Mouse (Mus musculus): ENCODE results near the gene Orm3. TPM values are rescaled to one million over a fixed set of nuclear protein-coding genes. Genes with fewer than 3 reads are reported as not detected.

Orm3 gene
- polyA plus RNA-seq, 1 experiment from 2014 or later, result not detected

DNA sequence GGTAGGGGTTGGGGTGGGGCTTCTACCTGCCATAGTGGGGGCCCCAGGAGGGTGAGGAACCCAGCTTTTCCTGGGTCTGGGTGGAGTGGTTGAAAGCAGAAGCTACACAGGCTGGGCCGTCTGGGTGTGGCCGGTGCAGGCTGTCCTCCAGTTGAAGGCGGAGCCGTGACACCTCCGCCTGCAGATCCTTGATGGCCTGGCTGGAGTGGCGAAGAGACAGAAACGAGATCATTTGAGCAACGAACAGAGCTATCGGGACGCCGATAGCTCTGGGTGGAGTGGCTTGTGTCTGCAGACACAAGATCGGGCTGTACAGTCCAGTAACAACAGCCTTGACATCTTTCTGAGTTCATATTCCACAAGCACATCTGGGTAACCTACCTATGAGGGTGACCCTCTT is 18.4 kb downstream of the Orm3 start:
- Histone ChIP-seq H3K9me3 (no peaks in the 10 kb centered on the region), H3K4me2 (no peak overlapping the region), H3K27ac (no peak overlapping the region), H3K27me3 (replicated peaks) (no peaks in the 10 kb centered on the region), H3K4me3 (replicated peaks) (no peak overlapping the region), H3K9ac (no peak overlapping the region), H3K36me3 (peaks cover 21% of the 10 kb centered on the region; the same call in 1 of the 2 replicates), H3K4me1 (no peaks in the 10 kb centered on the region)
- 74% methylated on average over 12 of the region's 12 CpGs for WGBS
- ATAC-seq (ENCODE audit: insufficient read depth, low FRiP score, low read depth), result peak; percentile 82; the same call in 1 of the 2 replicates

DNA sequence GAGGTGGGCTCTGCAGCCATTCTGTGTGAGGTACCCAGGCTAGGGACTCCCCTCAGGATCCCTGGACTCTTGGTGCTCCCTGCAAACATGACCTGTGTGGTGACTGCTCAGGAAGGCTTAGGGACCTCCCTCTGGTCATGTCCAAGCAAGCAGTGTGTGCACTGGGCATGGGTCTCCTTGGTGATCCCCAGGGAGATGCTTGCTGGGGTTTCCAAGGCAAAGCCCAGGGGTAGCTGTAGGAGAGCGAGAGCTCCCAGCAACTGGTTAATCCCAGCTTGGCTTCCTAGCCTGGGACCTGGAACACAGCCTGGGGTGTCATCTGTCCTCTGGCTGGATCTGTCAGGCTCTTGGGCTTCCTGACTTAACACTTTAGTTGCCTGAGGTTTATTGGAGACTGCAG is 19.4 kb downstream of the Orm3 start:
- H3K4me2 ChIP-seq, result no peak overlapping the region
- H3K9ac ChIP-seq, result no peak overlapping the region
- 58% methylated on average over 1 of the region's 1 CpGs for WGBS
- peaks cover 21% of the 10 kb centered on the region; the same call in 1 of the 2 replicates for H3K36me3 ChIP-seq
- no peak overlapping the region for H3K27ac ChIP-seq
- H3K4me1 ChIP-seq, result no peaks in the 10 kb centered on the region
- no peaks in the 10 kb centered on the region for H3K9me3 ChIP-seq
- ATAC-seq (ENCODE audit: insufficient read depth, low FRiP score, low read depth), result no peak
- H3K27me3 ChIP-seq (replicated peaks), result no peaks in the 10 kb centered on the region
- H3K4me3 ChIP-seq (replicated peaks), result no peak overlapping the region

DNA sequence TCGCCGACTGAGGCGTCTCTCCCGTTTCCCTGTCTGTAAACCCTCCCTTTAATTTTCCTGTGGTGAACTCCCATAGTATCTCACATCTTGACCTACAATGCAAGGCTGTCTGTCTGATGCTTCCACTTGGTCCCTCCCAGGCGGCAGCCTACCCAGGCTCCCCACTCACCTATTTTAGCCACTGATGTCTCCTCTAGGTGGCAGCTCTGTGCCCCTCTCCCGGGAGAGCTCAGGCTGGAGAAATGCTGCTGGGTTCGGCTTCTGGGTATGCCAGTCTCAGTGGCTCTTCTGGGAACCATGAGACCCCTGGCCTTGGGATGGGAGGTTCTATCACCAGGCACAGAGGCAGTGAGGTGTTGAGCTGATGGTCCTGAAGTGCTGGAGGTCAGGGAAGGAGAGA is 21.5 kb downstream of the Orm3 start:
- H3K9me3 ChIP-seq, result no peaks in the 10 kb centered on the region
- H3K9ac ChIP-seq, result no peak overlapping the region
- no peak overlapping the region for H3K4me2 ChIP-seq
- no peaks in the 10 kb centered on the region for H3K4me1 ChIP-seq
- H3K27me3 ChIP-seq (replicated peaks), result no peaks in the 10 kb centered on the region
- no peak for ATAC-seq (ENCODE audit: insufficient read depth, low FRiP score, low read depth)
- H3K27ac ChIP-seq, result no peak overlapping the region
- WGBS, result 67% methylated on average over 7 of the region's 7 CpGs
- peaks cover 22% of the 10 kb centered on the region; the same call in 1 of the 2 replicates for H3K36me3 ChIP-seq
- H3K4me3 ChIP-seq (replicated peaks), result no peak overlapping the region

DNA sequence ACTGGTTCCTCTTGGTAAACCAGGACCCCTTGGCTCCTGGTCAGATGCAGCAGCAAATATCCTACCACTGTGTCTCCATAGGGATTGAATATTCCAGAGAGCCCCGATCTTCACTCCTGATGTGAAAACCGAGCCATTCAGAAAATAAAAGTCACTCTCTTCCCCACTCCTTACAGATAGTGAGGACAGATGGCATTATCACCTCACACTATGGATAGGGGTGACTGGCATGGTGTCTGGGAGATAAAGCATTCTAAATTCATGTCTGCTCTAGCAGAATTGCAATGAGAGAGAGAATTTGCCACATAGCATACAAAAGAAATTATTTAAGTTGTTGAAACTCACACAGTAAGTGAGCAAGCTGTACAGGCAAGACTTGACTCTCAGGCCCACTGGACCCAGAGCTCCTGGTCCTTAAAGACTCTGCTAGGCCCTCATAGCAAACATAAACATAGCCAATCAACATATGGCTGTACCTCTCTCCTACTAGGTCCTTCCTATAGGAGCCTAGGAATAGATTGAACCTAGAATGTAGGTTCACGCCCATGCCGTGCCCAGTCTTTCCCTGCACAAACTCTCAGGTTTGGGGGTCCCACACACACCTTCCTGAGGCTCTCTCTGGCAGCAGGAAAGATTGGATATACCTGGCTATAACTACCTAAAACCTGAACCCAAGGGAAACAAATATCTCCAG is 26.9 kb downstream of the Orm3 start:
- H3K27ac ChIP-seq, result no peak overlapping the region
- H3K27me3 ChIP-seq (replicated peaks), result no peaks in the 10 kb centered on the region
- H3K36me3 ChIP-seq, result peaks cover 14% of the 10 kb centered on the region; the same call in 1 of the 2 replicates
- 89% methylated on average over 4 of the region's 4 CpGs for WGBS
- no peak overlapping the region for H3K9ac ChIP-seq
- H3K4me1 ChIP-seq, result no peaks in the 10 kb centered on the region
- no peak overlapping the region for H3K4me3 ChIP-seq (replicated peaks)
- H3K4me2 ChIP-seq, result no peak overlapping the region
- no peaks in the 10 kb centered on the region for H3K9me3 ChIP-seq
- ATAC-seq (ENCODE audit: insufficient read depth, low FRiP score, low read depth), result no peak

DNA sequence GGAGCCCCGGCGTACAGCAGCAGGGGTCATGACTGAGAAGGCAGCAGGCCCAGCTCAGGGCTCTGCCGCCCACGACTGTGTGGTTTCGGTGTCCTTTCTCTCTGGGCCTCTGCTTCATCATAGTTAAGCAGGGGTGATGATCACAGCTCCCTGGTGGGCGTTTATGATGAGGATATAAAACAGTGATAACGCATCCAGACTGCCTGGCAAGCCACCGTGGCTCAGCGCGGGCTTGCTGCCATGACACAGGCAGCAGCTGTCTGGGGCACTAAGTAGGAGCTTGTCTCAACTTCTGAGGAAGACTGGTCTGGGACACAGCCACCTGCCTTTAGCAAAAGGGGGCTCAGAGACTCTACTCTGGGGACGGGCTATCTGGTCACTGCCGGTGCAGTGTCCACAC is 27.5 kb downstream of the Orm3 start:
- H3K27me3 ChIP-seq (replicated peaks), result no peaks in the 10 kb centered on the region
- H3K9ac ChIP-seq, result no peak overlapping the region
- H3K36me3 ChIP-seq, result 0 out of 2 replicates have a peak, but pooled peaks cover 12% of the 10 kb centered on the region
- H3K27ac ChIP-seq, result no peak overlapping the region
- H3K4me3 ChIP-seq (replicated peaks), result no peak overlapping the region
- no peaks in the 10 kb centered on the region for H3K9me3 ChIP-seq
- 93% methylated on average over 12 of the region's 12 CpGs for WGBS
- ATAC-seq (ENCODE audit: insufficient read depth, low FRiP score, low read depth), result no peak
- H3K4me2 ChIP-seq, result no peak overlapping the region
- no peaks in the 10 kb centered on the region for H3K4me1 ChIP-seq

DNA sequence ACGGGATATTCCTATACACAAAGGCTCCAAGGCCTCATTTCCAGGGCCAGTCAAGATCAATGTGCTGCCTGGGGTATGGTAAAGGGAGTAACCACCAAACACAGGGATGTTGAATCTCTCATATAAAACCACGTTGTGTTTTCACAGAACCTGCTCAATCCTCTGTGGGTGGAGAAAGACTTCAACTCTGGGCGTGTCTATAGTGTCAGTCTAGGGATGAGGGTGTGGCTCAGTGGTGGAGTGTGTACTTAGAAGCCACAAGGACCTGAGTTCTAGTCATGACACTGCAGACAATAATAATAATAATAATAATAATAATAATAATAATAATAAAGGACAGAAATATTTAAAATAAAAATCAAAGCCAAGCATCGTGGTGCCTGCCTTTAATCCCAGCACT is 28.3 kb downstream of the Orm3 start:
- Histone ChIP-seq H3K4me3 (replicated peaks) (no peak overlapping the region), H3K4me2 (no peak overlapping the region), H3K9me3 (no peaks in the 10 kb centered on the region), H3K9ac (no peak overlapping the region), H3K36me3 (0 out of 2 replicates have a peak, but pooled peaks cover 12% of the 10 kb centered on the region), H3K4me1 (peaks cover 2% of the 10 kb centered on the region; the same call in 1 of the 2 replicates), H3K27ac (no peak overlapping the region), H3K27me3 (replicated peaks) (no peaks in the 10 kb centered on the region)
- no peak for ATAC-seq (ENCODE audit: insufficient read depth, low FRiP score, low read depth)
- WGBS, result 87% methylated on average over 4 of the region's 4 CpGs

DNA sequence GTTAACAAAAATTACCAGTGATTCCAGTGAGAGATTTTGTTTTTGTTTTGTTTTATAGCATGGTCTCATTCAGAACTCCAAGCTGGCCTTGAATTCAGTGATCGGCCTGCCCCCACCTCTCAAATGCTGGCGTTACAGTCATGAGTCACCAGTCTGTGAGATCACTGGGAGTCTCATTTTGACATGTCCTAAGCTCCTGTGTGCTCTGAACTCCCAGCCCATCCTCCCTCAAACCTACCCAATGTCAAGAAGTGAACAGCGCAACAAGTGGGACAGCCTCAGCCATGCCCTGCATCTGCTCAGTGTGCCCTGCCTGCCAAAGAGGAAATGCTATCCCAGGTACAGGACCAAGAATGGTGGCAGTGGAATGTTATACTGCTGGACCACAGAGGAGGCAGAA is 29.3 kb downstream of the Orm3 start:
- no peak for ATAC-seq (ENCODE audit: insufficient read depth, low FRiP score, low read depth)
- Histone ChIP-seq H3K36me3 (0 out of 2 replicates have a peak, but pooled peaks cover 12% of the 10 kb centered on the region), H3K4me3 (replicated peaks) (no peak overlapping the region), H3K9me3 (no peaks in the 10 kb centered on the region), H3K27ac (no peak overlapping the region), H3K4me2 (no peak overlapping the region), H3K4me1 (peaks cover 4% of the 10 kb centered on the region; the same call in 1 of the 2 replicates), H3K27me3 (replicated peaks) (no peaks in the 10 kb centered on the region), H3K9ac (no peak overlapping the region)
- WGBS, result 81% methylated on average over 3 of the region's 3 CpGs

DNA sequence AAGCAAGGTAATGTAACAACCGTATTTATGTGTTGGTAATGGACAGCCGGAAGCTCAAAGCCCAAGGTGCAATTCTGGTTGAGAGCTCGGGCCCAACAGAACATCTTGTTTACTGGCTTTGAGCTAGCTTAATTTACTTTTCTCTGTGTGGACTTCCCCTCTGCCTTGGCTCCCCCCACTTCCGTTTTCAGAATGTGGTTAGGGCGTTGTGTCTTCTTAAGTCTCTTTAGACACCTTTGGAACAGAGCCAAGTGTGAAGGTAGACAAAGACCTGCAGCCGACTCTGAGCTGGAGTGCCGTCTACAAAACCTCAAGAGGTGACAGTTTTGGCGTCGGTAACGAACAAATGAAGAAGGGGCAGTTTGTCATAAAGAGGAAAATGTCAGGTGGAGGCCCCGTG is 29.8 kb downstream of the Orm3 start:
- Histone ChIP-seq H3K4me1 (peaks cover 4% of the 10 kb centered on the region; the same call in 1 of the 2 replicates), H3K27ac (no peak overlapping the region), H3K9ac (no peak overlapping the region), H3K4me3 (replicated peaks) (no peak overlapping the region), H3K27me3 (replicated peaks) (no peaks in the 10 kb centered on the region), H3K9me3 (no peaks in the 10 kb centered on the region), H3K4me2 (no peak overlapping the region), H3K36me3 (peaks cover 10% of the 10 kb centered on the region; the same call in 1 of the 2 replicates)
- WGBS, result 60% methylated on average over 11 of the region's 11 CpGs
- ATAC-seq (ENCODE audit: insufficient read depth, low FRiP score, low read depth), result no peak

DNA sequence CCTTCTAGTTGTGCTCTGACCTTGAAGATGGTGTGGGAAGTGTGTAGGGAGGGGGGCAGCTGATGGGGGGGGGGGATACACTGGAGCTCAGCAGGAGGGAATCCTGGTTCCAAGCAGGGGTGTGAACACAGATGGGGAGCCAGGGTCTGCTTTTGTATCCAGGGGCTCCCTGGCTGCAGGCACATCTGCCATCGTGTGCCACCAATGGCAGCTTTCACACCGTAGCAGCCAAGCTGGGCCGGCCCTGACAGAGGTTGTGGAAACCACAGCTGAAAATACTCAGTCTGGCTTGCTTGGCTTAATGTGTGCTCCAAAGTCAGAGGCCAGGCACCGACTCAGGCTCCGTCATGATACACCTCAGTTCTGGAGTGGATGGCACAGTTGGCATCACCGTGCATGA is 32.1 kb downstream of the Orm3 start:
- H3K9me3 ChIP-seq, result no peaks in the 10 kb centered on the region
- peaks cover 4% of the 10 kb centered on the region; the same call in 1 of the 2 replicates for H3K4me1 ChIP-seq
- no peak for ATAC-seq (ENCODE audit: insufficient read depth, low FRiP score, low read depth)
- peaks cover 3% of the 10 kb centered on the region; the same call in 1 of the 2 replicates for H3K36me3 ChIP-seq
- 80% methylated on average over 6 of the region's 6 CpGs for WGBS
- no peak overlapping the region for H3K4me2 ChIP-seq
- H3K4me3 ChIP-seq (replicated peaks), result no peak overlapping the region
- H3K27me3 ChIP-seq (replicated peaks), result no peaks in the 10 kb centered on the region
- H3K9ac ChIP-seq, result no peak overlapping the region
- no peak overlapping the region for H3K27ac ChIP-seq

DNA sequence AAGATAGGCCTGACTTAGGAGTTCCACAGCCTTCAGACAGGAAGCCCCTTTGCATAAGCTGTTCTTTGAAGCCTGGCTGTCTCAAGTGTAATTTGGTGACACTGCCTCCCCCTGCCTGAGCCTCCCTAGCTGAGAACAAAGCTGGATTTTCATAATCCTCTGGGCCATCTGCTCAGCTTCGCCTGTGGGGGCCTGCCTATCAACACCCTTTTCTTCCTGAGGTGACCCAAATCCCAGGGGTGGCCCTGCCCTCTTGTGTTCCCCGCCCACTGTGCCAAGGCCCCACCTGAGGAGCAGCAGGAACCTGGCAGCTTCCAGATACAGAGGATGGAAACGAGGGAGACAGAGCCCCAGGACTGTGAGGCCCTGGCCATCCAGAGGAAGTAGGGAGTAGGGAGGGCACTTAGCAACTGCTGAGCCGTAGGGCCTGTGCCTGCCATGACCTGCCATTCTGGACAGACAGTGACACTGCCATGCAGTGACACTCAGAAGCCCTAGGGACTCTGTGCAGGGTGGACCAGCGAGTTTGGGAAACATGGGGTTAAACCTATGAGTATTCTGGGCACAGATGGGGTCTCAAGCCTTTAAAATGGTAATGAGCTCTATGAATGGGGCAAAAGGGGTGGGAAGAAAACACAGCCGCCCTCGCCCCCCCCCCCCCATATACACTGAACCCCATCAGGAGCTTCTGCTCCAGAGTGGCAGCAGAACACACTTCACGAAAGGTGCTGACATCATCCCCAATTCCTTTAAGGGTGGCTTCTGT is 33.3 kb downstream of the Orm3 start:
- Histone ChIP-seq H3K9me3 (no peaks in the 10 kb centered on the region), H3K36me3 (peaks cover 3% of the 10 kb centered on the region; the same call in 1 of the 2 replicates), H3K27me3 (replicated peaks) (no peaks in the 10 kb centered on the region), H3K4me3 (replicated peaks) (no peak overlapping the region), H3K9ac (no peak overlapping the region), H3K27ac (no peak overlapping the region), H3K4me1 (peaks cover 4% of the 10 kb centered on the region; the same call in 1 of the 2 replicates), H3K4me2 (no peak overlapping the region)
- no peak for ATAC-seq (ENCODE audit: insufficient read depth, low FRiP score, low read depth)
- WGBS, result 52% methylated on average over 8 of the region's 8 CpGs

DNA sequence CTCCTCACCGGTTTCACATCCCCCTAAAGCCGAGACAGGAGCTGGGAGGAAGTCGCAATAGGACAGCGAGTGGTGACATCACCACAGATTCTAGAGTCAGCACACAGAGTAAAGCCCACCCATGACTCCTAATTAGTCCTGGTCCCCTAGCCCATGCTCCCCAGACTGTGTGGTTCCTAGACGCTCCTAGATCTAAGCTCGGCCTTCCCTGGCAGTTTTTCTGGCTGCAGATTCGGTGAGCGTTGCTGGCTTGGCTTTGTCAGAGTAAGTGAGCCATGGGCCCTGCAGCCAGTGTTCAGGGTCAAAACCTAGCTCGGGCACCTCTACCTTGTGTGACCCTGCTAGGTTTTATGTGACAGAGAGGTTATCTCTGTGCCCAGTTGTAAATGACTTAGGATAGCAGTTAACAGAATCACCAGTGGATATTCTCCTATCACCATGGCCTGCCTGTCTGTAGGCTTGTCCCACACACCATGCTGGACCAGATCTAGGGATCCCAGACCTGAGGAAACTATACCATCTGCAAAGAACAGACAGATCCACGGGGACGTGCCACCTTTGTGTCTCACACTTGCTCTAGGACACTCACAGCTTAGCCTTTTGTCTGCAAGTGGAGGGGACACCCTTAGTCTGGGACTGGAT is 34.0 kb downstream of the Orm3 start:
- no peak for ATAC-seq (ENCODE audit: insufficient read depth, low FRiP score, low read depth)
- Histone ChIP-seq H3K9ac (no peak overlapping the region), H3K9me3 (no peaks in the 10 kb centered on the region), H3K4me2 (no peak overlapping the region), H3K27ac (no peak overlapping the region), H3K4me3 (replicated peaks) (no peak overlapping the region), H3K36me3 (peaks cover 9% of the 10 kb centered on the region), H3K4me1 (peaks cover 4% of the 10 kb centered on the region; the same call in 1 of the 2 replicates), H3K27me3 (replicated peaks) (no peaks in the 10 kb centered on the region)
- 73% methylated on average over 11 of the region's 11 CpGs for WGBS

DNA sequence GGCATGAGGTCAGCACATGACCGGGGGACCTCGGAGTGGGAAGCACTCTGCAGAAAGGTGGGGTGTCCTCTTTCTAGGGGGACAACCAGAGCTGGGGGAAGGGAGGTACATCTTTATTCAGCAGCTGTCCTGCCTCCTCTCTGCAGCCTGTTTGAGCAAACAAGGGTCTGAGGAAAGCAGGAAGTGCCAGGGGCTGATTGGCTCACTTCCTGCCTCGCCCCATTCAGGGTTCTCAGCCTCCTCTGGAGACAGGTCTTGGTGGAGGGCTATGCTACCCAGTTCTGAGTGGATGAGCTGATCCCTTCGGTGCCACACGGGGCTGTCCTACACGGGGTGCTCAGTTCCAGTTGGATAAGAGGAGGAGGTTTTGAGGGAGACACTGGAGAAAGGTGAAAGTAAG is 35.4 kb downstream of the Orm3 start:
- Histone ChIP-seq H3K27ac (no peak overlapping the region), H3K36me3 (peaks cover 10% of the 10 kb centered on the region), H3K4me1 (peaks cover 4% of the 10 kb centered on the region; the same call in 1 of the 2 replicates), H3K27me3 (replicated peaks) (no peaks in the 10 kb centered on the region), H3K4me3 (replicated peaks) (no peak overlapping the region), H3K4me2 (no peak overlapping the region), H3K9me3 (no peaks in the 10 kb centered on the region), H3K9ac (no peak overlapping the region)
- WGBS, result 70% methylated on average over 6 of the region's 6 CpGs
- no peak for ATAC-seq (ENCODE audit: insufficient read depth, low FRiP score, low read depth)
